Mouse (Mus musculus) layer of hippocampus, adult 8-10 months (tissue): Measurements from ENCODE around the gene Cdc42bpa. TPM values are rescaled to one million over a fixed set of nuclear protein-coding genes. Genes with fewer than 3 reads are reported as not detected.

ENCODE experiments used
- total RNA-seq, 4 experiments: library from RNA; stranded (reverse); gene quantifications; 2 replicates each; pipeline ENCODE4 v1.2.4; 2022

Cdc42bpa gene
- total RNA-seq, 4 experiments from 2014 or later = 204 to 259 (median 236) TPM

Other genes starting within 250 kb of the Cdc42bpa start
- under 1 TPM; 0.09 to 0.61 (median 0.36) TPM for gene Kif28, start 215.2 kb upstream of the Cdc42bpa start, total RNA-seq
- under 1 TPM in 1 of 4 experiments, not detected in 3; 0.25 TPM for gene Gm10518, start 157.1 kb upstream of the Cdc42bpa start, total RNA-seq
- 10 to 100 TPM; 31.7 to 48.1 (median 39.2) TPM for gene Ahctf1, start 156.8 kb upstream of the Cdc42bpa start, total RNA-seq
- gene Coq8a, start 239.1 kb downstream of the Cdc42bpa start, total RNA-seq = 10 to 100 TPM; 55.6 to 69.2 (median 65.8) TPM